Mouse (Mus musculus) hindbrain, embryonic 15.5 days (tissue): Measurements from ENCODE around the gene Wnt5b. TPM values are rescaled to one million over a fixed set of nuclear protein-coding genes. Genes with fewer than 3 reads are reported as not detected.

Experiments
- ATAC-seq: fragments of 200-750 bp; cut with Nextera tagmentation; 2 replicates; pipeline ENCODE4 v1.8.0; 2017; ENCODE audit warnings: low read depth, moderate number of reproducible peaks, moderate TSS enrichment; ENCODE audit not compliant: low FRiP score
- H3K27ac ChIP-seq: fragments of 300-500 bp; sonication (generic); replicated peaks from 2 replicates; pipeline ENCODE4 v1.5.1; 2015; ENCODE audit warnings: mild to moderate bottlenecking, inconsistent platforms
- H3K27me3 ChIP-seq: fragments of 300-500 bp; sonication (generic); 2 replicates; pipeline ENCODE4 v1.6.1; 2015; ENCODE audit warnings: control low read depth, inconsistent platforms
- H3K36me3 ChIP-seq: fragments of 300-500 bp; sonication (generic); 2 replicates; pipeline ENCODE4 v1.6.1; 2015; ENCODE audit warnings: control low read depth, inconsistent platforms
- H3K4me1 ChIP-seq: fragments of 300-500 bp; sonication (generic); replicated peaks from 2 replicates; pipeline ENCODE4 v1.6.1; 2015; ENCODE audit warnings: control low read depth, inconsistent platforms
- H3K4me2 ChIP-seq: fragments of 300-500 bp; sonication (generic); 2 replicates; pipeline ENCODE4 v1.6.1; 2015; ENCODE audit warnings: moderate library complexity, mild to moderate bottlenecking, inconsistent platforms
- H3K4me3 ChIP-seq: fragments of 300-500 bp; sonication (generic); 2 replicates; pipeline ENCODE4 v1.5.1; 2015; ENCODE audit warnings: mild to moderate bottlenecking, inconsistent platforms
- H3K9ac ChIP-seq: fragments of 300-500 bp; sonication (generic); 2 replicates; pipeline ENCODE4 v1.6.1; 2015; ENCODE audit warnings: inconsistent platforms
- H3K9me3 ChIP-seq: fragments of 300-500 bp; sonication (generic); 2 replicates; pipeline ENCODE4 v1.6.1; 2016; ENCODE audit warnings: control low read depth, inconsistent platforms
- WGBS: fragments of 180-500 bp; shearing (Covaris S2); methylation state at CpG from one replicate; pipeline ENCODE4 v1.1.7; 2015; 5-methylcytosine and 5-hydroxymethylcytosine counted together
- polyA plus RNA-seq: library from polyadenylated mRNA; unstranded; fragments of >200 nt; fragmentation: Nextera tagmentation; extraction: Ambion mirVana; gene quantifications from 2 replicates; pipeline ENCODE4 v1.2.1, GENCODE M21; 2015

Gene Wnt5b
- polyA plus RNA-seq, 1 experiment from 2014 or later: 6.6 TPM

- WGBS: 30% methylated on average over 9 of the region's 9 CpGs
- Histone ChIP-seq H3K4me1 (peaks cover 13% of the 10 kb centered on the region), H3K27ac (no peak overlapping the region), H3K4me3 (no peak overlapping the region), H3K36me3 (no peaks in the 10 kb centered on the region), H3K27me3 (no peaks in the 10 kb centered on the region), H3K9ac (no peak overlapping the region), H3K4me2 (no peak overlapping the region), H3K9me3 (no peaks in the 10 kb centered on the region)
- ATAC-seq: no peak
Measured at GRCm38 (mm10) chr6:119520731-119521130, 23.4 kb downstream of the Wnt5b start.

- H3K27ac ChIP-seq: no peak overlapping the region
- H3K9me3 ChIP-seq: no peaks in the 10 kb centered on the region
- no peak for ATAC-seq
- H3K4me3 ChIP-seq: no peak overlapping the region
- H3K4me1 ChIP-seq: peaks cover 6% of the 10 kb centered on the region; the same call in 1 of the 2 replicates
- 63% methylated on average over 7 of the region's 7 CpGs for WGBS
- H3K27me3 ChIP-seq: no peaks in the 10 kb centered on the region
- no peaks in the 10 kb centered on the region for H3K36me3 ChIP-seq
- no peak overlapping the region for H3K9ac ChIP-seq
- no peak overlapping the region for H3K4me2 ChIP-seq
Measured at GRCm38 (mm10) chr6:119514085-119514484, 30.1 kb downstream of the Wnt5b start.

GRCm38 (mm10) chr6:119513452-119513851 is 30.7 kb downstream of the Wnt5b start:
- no peak overlapping the region for H3K4me2 ChIP-seq
- no peak for ATAC-seq
- H3K4me3 ChIP-seq: no peak overlapping the region
- H3K9me3 ChIP-seq: no peaks in the 10 kb centered on the region
- H3K36me3 ChIP-seq: no peaks in the 10 kb centered on the region
- no peak overlapping the region for H3K27ac ChIP-seq
- no peak overlapping the region for H3K9ac ChIP-seq
- 86% methylated on average over 5 of the region's 5 CpGs for WGBS
- peaks cover 6% of the 10 kb centered on the region; the same call in 1 of the 2 replicates for H3K4me1 ChIP-seq
- no peaks in the 10 kb centered on the region for H3K27me3 ChIP-seq

- ATAC-seq: no peak
- Histone ChIP-seq H3K9ac (no peak overlapping the region), H3K36me3 (no peaks in the 10 kb centered on the region), H3K27me3 (no peaks in the 10 kb centered on the region), H3K27ac (no peak overlapping the region), H3K4me1 (peaks cover 6% of the 10 kb centered on the region; the same call in 1 of the 2 replicates), H3K4me3 (no peak overlapping the region), H3K9me3 (no peaks in the 10 kb centered on the region), H3K4me2 (no peak overlapping the region)
- 84% methylated on average over 11 of the region's 11 CpGs for WGBS
Measured at GRCm38 (mm10) chr6:119512701-119513100, 31.4 kb downstream of the Wnt5b start.

GRCm38 (mm10) chr6:119509437-119510037 is 34.6 kb downstream of the Wnt5b start:
- no peak for ATAC-seq

GRCm38 (mm10) chr6:119508634-119509375 is 35.3 kb downstream of the Wnt5b start:
- H3K4me1 ChIP-seq: no peaks in the 10 kb centered on the region
- no peak overlapping the region for H3K4me2 ChIP-seq
- H3K36me3 ChIP-seq: no peaks in the 10 kb centered on the region
- no peak overlapping the region for H3K27ac ChIP-seq
- no peak overlapping the region for H3K9ac ChIP-seq
- H3K27me3 ChIP-seq: no peaks in the 10 kb centered on the region
- no peak for ATAC-seq
- WGBS: 78% methylated on average over 10 of the region's 10 CpGs
- no peaks in the 10 kb centered on the region for H3K9me3 ChIP-seq
- no peak overlapping the region for H3K4me3 ChIP-seq

More at GRCm38 (mm10) chr6:119509437-119510037, 34.6 kb downstream of the Wnt5b start:
- peaks cover 2% of the 10 kb centered on the region; the same call in 1 of the 2 replicates for H3K4me1 ChIP-seq
- WGBS: 92% methylated on average over 13 of the region's 13 CpGs
- H3K9me3 ChIP-seq: no peaks in the 10 kb centered on the region
- H3K27ac ChIP-seq: no peak overlapping the region
- H3K27me3 ChIP-seq: no peaks in the 10 kb centered on the region
- no peak overlapping the region for H3K9ac ChIP-seq
- H3K36me3 ChIP-seq: no peaks in the 10 kb centered on the region
- no peak overlapping the region for H3K4me3 ChIP-seq
- H3K4me2 ChIP-seq: no peak overlapping the region

GRCm38 (mm10) chr6:119508221-119508620 is 35.9 kb downstream of the Wnt5b start:
- 96% methylated on average over 6 of the region's 6 CpGs for WGBS
- H3K27me3 ChIP-seq: no peaks in the 10 kb centered on the region
- ATAC-seq: no peak

GRCm38 (mm10) chr6:119505525-119506225 is 38.5 kb downstream of the Wnt5b start:
- ATAC-seq: no peak
- Histone ChIP-seq H3K4me1 (no peaks in the 10 kb centered on the region), H3K27ac (no peak overlapping the region), H3K9me3 (no peaks in the 10 kb centered on the region), H3K9ac (no peak overlapping the region), H3K27me3 (no peaks in the 10 kb centered on the region), H3K4me3 (no peak overlapping the region), H3K4me2 (no peak overlapping the region), H3K36me3 (no peaks in the 10 kb centered on the region)
- WGBS: 50% methylated on average over 9 of the region's 9 CpGs

More at GRCm38 (mm10) chr6:119508221-119508620, 35.9 kb downstream of the Wnt5b start:
- Histone ChIP-seq H3K4me2 (no peak overlapping the region), H3K36me3 (no peaks in the 10 kb centered on the region), H3K4me3 (no peak overlapping the region), H3K27ac (no peak overlapping the region), H3K9ac (no peak overlapping the region), H3K9me3 (no peaks in the 10 kb centered on the region), H3K4me1 (no peaks in the 10 kb centered on the region)

- Histone ChIP-seq H3K36me3 (no peaks in the 10 kb centered on the region), H3K4me3 (no peak overlapping the region), H3K4me1 (no peaks in the 10 kb centered on the region), H3K27ac (no peak overlapping the region), H3K27me3 (no peaks in the 10 kb centered on the region), H3K4me2 (no peak overlapping the region), H3K9me3 (no peaks in the 10 kb centered on the region), H3K9ac (no peak overlapping the region)
- ATAC-seq: no peak
- WGBS: 88% methylated on average over 8 of the region's 8 CpGs
Measured at GRCm38 (mm10) chr6:119504756-119505155, 39.4 kb downstream of the Wnt5b start.

- Histone ChIP-seq H3K27me3 (no peaks in the 10 kb centered on the region), H3K4me3 (no peak overlapping the region), H3K9me3 (no peaks in the 10 kb centered on the region), H3K4me1 (no peaks in the 10 kb centered on the region), H3K36me3 (no peaks in the 10 kb centered on the region), H3K27ac (no peak overlapping the region), H3K4me2 (no peak overlapping the region), H3K9ac (no peak overlapping the region)
- no peak for ATAC-seq
- WGBS: 49% methylated on average over 9 of the region's 9 CpGs
Measured at GRCm38 (mm10) chr6:119502031-119502430, 42.1 kb downstream of the Wnt5b start.

- Histone ChIP-seq H3K36me3 (no peaks in the 10 kb centered on the region), H3K9ac (no peak overlapping the region), H3K4me2 (no peak overlapping the region), H3K27ac (no peak overlapping the region), H3K4me3 (no peak overlapping the region), H3K4me1 (no peaks in the 10 kb centered on the region), H3K27me3 (no peaks in the 10 kb centered on the region), H3K9me3 (no peaks in the 10 kb centered on the region)
- WGBS: 66% methylated on average over 5 of the region's 5 CpGs
- no peak for ATAC-seq
Measured at GRCm38 (mm10) chr6:119500086-119500485, 44.1 kb downstream of the Wnt5b start.

- H3K9me3 ChIP-seq: no peaks in the 10 kb centered on the region
- no peaks in the 10 kb centered on the region for H3K36me3 ChIP-seq
- H3K4me1 ChIP-seq: no peaks in the 10 kb centered on the region
- no peak overlapping the region for H3K27ac ChIP-seq
- WGBS: 21% methylated on average over 5 of the region's 5 CpGs
- no peak overlapping the region for H3K4me2 ChIP-seq
- no peak for ATAC-seq
- no peak overlapping the region for H3K4me3 ChIP-seq
- H3K27me3 ChIP-seq: no peaks in the 10 kb centered on the region
- no peak overlapping the region for H3K9ac ChIP-seq
Measured at GRCm38 (mm10) chr6:119499271-119499670, 44.9 kb downstream of the Wnt5b start.
